Mouse (Mus musculus): Measurements from ENCODE around the gene Arl3.
A peak's percentile ranks its signal among the peaks of the same experiment; 100 is the strongest.

The Arl3 gene

GRCm38 (mm10) chr19:46572951-46573937 is at the start of gene Arl3, which contains the start of gene Sfxn2:
Gene Arl3, minus strand, starts transcription at chr19:46573198.
Gene Sfxn2, plus strand, starts transcription at chr19:46573365.
- peak; percentile 94 for DNase-seq

GRCm38 (mm10) chr19:46622659-46623193 is 49.7 kb upstream of the Arl3 start:
- no peak for DNase-seq

GRCm38 (mm10) chr19:46621236-46622183 is 48.5 kb upstream of the Arl3 start:
- DNase-seq: no peak

DNA sequence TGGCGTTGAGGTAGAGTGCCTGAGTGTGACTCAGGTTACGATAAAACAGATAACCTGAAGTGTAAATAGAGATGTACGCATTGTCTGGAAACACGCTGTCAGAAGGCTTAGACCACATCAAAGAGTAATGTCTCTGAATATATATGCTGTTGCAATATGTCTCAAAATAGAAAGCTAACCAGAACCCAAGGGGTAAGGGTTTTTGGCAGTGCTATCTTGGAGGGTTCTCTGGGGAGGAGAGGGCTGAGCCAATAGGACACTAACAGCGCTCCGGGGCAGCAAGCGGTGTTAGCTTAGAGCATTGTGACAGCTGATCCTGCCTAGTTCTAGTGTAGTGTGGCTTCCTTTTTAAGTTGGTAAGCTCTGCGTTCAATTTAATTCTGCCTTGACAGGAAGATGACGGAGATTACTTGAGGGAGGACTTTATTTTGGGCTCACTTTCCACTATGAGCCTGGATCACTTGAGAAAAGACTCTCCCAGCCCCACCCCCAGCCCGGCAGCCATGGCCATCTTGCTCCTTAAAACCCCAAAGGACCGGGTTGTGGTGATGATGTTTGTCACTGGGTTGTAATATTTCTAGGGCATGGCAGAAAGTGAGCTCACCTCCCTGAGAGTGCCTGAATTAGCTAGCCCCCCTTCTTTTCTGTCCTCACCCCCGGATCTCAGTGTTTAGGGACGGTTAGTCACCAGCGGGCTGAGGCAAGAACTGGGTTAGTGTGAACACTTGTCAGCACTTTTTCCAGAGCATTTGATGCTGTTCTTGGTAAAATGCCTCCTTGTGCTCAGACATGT is 47.2 kb upstream of the Arl3 start:
- DNase-seq: no peak

GRCm38 (mm10) chr19:46619518-46619917 is 46.5 kb upstream of the Arl3 start:
- DNase-seq: no peak

GRCm38 (mm10) chr19:46619001-46619400 is 46.0 kb upstream of the Arl3 start:
- DNase-seq: no peak

GRCm38 (mm10) chr19:46618322-46618721 is 45.3 kb upstream of the Arl3 start:
- DNase-seq: no peak

- DNase-seq: no peak
Measured at GRCm38 (mm10) chr19:46617361-46617760, 44.4 kb upstream of the Arl3 start.

DNA sequence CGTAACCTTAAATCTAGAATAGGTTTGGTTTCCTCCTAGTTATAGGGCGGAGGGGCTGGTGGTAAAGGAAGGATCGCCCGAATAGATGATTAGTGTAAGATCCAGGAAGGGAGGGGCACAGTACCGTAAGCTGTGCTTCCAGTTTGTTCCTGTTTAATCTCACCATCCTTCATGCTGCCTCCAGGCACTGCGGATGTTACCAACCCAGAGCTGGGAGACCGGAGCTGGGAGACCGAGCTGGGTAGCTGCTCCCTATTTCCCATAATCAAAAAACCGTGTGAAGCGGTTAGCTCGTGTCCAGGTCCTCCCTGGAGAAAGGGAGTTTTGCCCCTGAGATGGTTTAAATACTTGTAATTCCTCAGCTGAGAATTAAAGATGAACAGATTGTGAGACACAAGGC is 43.4 kb upstream of the Arl3 start:
- DNase-seq: no peak

GRCm38 (mm10) chr19:46608158-46608557 is 35.2 kb upstream of the Arl3 start:
- DNase-seq: no peak

GRCm38 (mm10) chr19:46607424-46607823 is 34.4 kb upstream of the Arl3 start:
- DNase-seq: peak; percentile 40

DNA sequence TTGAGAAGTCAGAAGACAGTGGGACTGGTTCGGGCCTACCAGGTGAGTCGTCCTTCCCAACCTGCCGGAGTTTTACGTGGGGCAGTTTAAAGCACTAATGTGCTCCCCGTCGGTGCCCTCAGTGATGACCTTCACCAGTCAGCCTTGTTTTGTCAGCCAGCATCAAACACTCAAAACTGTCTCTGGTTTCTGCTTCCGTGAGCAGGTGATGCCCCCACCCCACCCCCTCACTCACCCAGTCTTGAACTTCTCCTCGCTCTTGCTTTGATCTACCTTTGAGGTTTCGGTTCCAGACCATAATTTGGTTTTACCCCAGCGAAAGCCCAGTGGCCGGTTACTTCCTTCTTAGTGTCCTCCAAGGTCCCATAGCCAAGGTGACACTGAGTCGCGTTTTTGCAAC is 33.7 kb upstream of the Arl3 start:
- DNase-seq: no peak

- DNase-seq: no peak
Measured at GRCm38 (mm10) chr19:46602406-46602805, 29.4 kb upstream of the Arl3 start.

GRCm38 (mm10) chr19:46601491-46601890 is 28.5 kb upstream of the Arl3 start:
- peak; percentile 71 for DNase-seq

GRCm38 (mm10) chr19:46600371-46600770 is 27.4 kb upstream of the Arl3 start:
- DNase-seq: no peak

DNA sequence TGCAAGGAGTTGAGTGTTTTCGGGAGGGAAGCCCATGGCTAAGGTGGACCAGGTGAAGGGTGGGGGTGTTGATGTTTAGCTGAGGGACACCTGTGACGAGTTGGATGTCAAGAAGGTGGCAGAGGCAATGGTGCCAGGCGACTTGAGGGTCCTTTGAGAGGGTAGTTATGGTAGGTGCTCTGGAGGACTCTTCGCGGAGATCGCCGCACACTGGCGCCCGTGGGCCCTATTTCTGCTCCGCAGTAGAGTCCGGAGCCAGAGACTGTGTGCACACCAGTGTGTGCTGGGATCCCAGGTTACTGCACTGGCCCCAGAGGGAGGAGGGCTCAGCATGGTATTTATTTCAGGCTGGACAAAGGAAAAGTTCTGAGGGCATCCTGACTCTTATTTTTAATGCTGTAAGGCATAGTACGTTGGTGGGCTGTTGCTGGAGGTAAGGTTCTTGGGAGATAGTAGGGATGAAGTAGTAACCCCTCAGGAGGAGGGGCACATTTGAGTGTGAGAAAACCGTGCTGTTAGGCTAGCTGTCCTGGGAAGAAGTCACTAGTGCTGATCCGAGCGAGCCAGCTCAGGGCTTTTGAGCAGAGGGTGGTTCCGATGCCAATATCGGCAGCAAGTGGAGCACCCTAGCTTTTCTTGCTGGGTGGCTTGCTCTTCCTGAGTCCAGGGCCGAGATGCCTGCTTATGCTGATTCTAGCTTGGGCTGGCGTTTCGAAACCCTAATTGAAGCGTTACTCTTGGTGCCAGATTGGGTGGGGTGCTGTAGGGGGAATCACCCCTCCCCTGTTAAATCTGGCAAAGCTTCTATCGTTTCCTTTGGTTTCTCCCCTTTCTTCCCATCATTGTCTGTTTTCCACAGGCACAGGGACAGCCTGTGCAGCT is 26.6 kb upstream of the Arl3 start:
- DNase-seq: peak; percentile 56

- peak; percentile 96 for DNase-seq
Measured at GRCm38 (mm10) chr19:46598720-46599252, 25.8 kb upstream of the Arl3 start, which contains the start of gene Wbp1l. Gene Wbp1l, plus strand, starts transcription at chr19:46599084.

- no peak for DNase-seq
Measured at GRCm38 (mm10) chr19:46598187-46598586, 25.2 kb upstream of the Arl3 start.

DNA sequence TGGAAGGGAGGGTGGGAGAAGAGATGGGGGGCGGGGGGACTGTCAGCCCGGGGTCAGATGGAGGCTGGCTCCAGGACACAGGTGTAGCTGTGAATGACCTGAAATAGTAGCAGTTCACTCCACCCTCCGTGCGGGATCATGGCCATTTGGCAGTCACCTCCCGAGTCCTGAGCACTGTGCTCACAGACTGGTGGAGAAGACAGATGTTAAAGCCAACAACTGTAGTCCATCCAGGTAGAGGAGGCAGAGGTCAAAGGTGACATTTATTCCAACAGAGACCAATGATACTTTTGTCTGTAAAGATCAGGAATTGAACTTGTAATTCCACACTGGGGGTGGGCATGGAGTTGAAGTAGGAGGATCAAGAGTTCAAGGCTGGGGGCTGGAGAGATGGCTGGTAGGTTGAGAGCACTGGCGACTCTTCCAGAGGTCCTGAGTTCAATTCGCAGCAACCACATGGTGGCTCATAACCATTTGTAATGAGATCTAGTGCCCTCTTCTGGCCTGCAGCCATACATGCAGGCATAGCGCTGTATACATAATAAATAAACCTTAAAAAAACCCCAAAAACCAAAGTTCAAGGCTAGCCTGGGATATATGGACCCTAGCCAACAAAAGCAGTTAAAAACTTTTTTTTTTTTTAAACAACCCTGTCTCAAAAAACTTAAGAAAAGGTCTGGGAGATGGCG is 19.9 kb upstream of the Arl3 start:
- DNase-seq: no peak

- DNase-seq: no peak
Measured at GRCm38 (mm10) chr19:46591575-46591974, 18.6 kb upstream of the Arl3 start.

Measured in kidney, adult 18-20 months (tissue).